Mouse (Mus musculus): Measurements from ENCODE around the gene Dchs2.

Dchs2 gene

GRCm38 (mm10) chr3:83250001-83250545 is 122.3 kb downstream of the Dchs2 start:
- DNase-seq (ENCODE audit: extremely low spot score, low read depth, low spot score), result no peak

GRCm38 (mm10) chr3:83251899-83252298 is 124.2 kb downstream of the Dchs2 start:
- no peak for DNase-seq (ENCODE audit: extremely low spot score, low read depth, low spot score)

GRCm38 (mm10) chr3:83259421-83259820 is 131.7 kb downstream of the Dchs2 start:
- no peak for DNase-seq (ENCODE audit: extremely low spot score, low read depth, low spot score)

- no peak for DNase-seq (ENCODE audit: extremely low spot score, low read depth, low spot score)
Measured at GRCm38 (mm10) chr3:83266009-83266408, 138.3 kb downstream of the Dchs2 start.

- no peak for DNase-seq (ENCODE audit: extremely low spot score, low read depth, low spot score)
Measured at GRCm38 (mm10) chr3:83270228-83270627, 142.5 kb downstream of the Dchs2 start.

- no peak for DNase-seq (ENCODE audit: extremely low spot score, low read depth, low spot score)
Measured at GRCm38 (mm10) chr3:83270982-83271381, 143.2 kb downstream of the Dchs2 start.

- DNase-seq (ENCODE audit: extremely low spot score, low read depth, low spot score), result peak; percentile 72
Measured at GRCm38 (mm10) chr3:83273555-83274244, 146.0 kb downstream of the Dchs2 start.

- DNase-seq (ENCODE audit: extremely low spot score, low read depth, low spot score), result no peak
Measured at GRCm38 (mm10) chr3:83275703-83276102, 148.0 kb downstream of the Dchs2 start.

GRCm38 (mm10) chr3:83283882-83284281 is 156.1 kb downstream of the Dchs2 start:
- no peak for DNase-seq (ENCODE audit: extremely low spot score, low read depth, low spot score)

- peak; percentile 71 for DNase-seq (ENCODE audit: extremely low spot score, low read depth, low spot score)
Measured at GRCm38 (mm10) chr3:83286975-83287405, 159.2 kb downstream of the Dchs2 start.

GRCm38 (mm10) chr3:83288118-83288840 is 160.5 kb downstream of the Dchs2 start:
- no peak for DNase-seq (ENCODE audit: extremely low spot score, low read depth, low spot score)

- DNase-seq (ENCODE audit: extremely low spot score, low read depth, low spot score), result no peak
Measured at GRCm38 (mm10) chr3:83290482-83290881, 162.7 kb downstream of the Dchs2 start.

GRCm38 (mm10) chr3:83290953-83291352 is 163.2 kb downstream of the Dchs2 start:
- DNase-seq (ENCODE audit: extremely low spot score, low read depth, low spot score), result no peak

- DNase-seq (ENCODE audit: extremely low spot score, low read depth, low spot score), result no peak
Measured at GRCm38 (mm10) chr3:83299783-83300382, 172.1 kb downstream of the Dchs2 start.

- no peak for DNase-seq (ENCODE audit: extremely low spot score, low read depth, low spot score)
Measured at GRCm38 (mm10) chr3:83303876-83304275, 176.1 kb downstream of the Dchs2 start.

GRCm38 (mm10) chr3:83345928-83346327 is 218.2 kb downstream of the Dchs2 start:
- DNase-seq (ENCODE audit: extremely low spot score, low read depth, low spot score), result no peak

GRCm38 (mm10) chr3:83368500-83369068 is 240.8 kb downstream of the Dchs2 start:
- DNase-seq (ENCODE audit: extremely low spot score, low read depth, low spot score), result no peak

GRCm38 (mm10) chr3:83369871-83370270 is 242.1 kb downstream of the Dchs2 start:
- no peak for DNase-seq (ENCODE audit: extremely low spot score, low read depth, low spot score)

GRCm38 (mm10) chr3:83374333-83374732 is 246.6 kb downstream of the Dchs2 start:
- DNase-seq (ENCODE audit: extremely low spot score, low read depth, low spot score), result no peak

- no peak for DNase-seq (ENCODE audit: extremely low spot score, low read depth, low spot score)
Measured at GRCm38 (mm10) chr3:83376834-83377233, 249.1 kb downstream of the Dchs2 start.

Measured in hindlimb bud, embryonic 11.5 days (tissue).